Comparison of ENCODE assay signal across 8 mouse cellular contexts in genomic region chr1:52500314-52500981, GRCm38 (mm10). TPM values are rescaled to one million over a fixed set of nuclear protein-coding genes. Genes with fewer than 3 reads are reported as not detected.
DNase-seq lines count a peak whose midpoint lies in the region; ATAC-seq and TF ChIP-seq lines count a peak whose summit lies in the region.

Gene Nab1, minus strand, starts transcription at chr1:52500679.

- peak within 1 kb of the TSS; percentile 90 for H3K4me3 ChIP-seq in G1E (ENCODE audit: low read depth, low read length)

- H3K9me3 ChIP-seq in G1E (replicated peaks), result 0 out of 2 replicates have a peak, but pooled peaks cover 2% of the 10 kb centered on the region

- peak; percentile 59 for ATAC-seq in G1E (ENCODE audit: extremely low read depth, insufficient number of reproducible peaks, low FRiP score, poor library complexity, severe bottlenecking)
- ATAC-seq in frontal cortex, adult (ENCODE audit: low TSS enrichment), result peak; percentile 62
- peak; percentile 25 to 62; a peak in 3 of 4 replicates for ATAC-seq in hematopoietic stem cell, adult 5-6 weeks (replicated peaks in 1 of 2; ENCODE audit: insufficient read depth in 1 of 2, low FRiP score in 2 of 2, low TSS enrichment in 1 of 2, low read depth in 1 of 2, poor library complexity in 2 of 2, severe bottlenecking in 2 of 2)

- peaks cover under 1% of the 10 kb centered on the region for H3K36me3 ChIP-seq in G1E (replicated peaks)

- peak; percentile 80 for DNase-seq in G1E (ENCODE audit: low spot score)
- peak; percentile 81 to 92 for DNase-seq in cerebellum, adult 18-20 months
- peak; percentile 62 to 74 for DNase-seq in layer of hippocampus, postnatal 10 days (ENCODE audit: low spot score in 2 of 2)
- peak; percentile 84 for DNase-seq in lung, postnatal 10 days
- DNase-seq in ovary, postnatal 14 days (ENCODE audit: low spot score), result peak; percentile 48
- peak; percentile 58 to 73 for DNase-seq in thymus, postnatal 10 days (ENCODE audit: low spot score in 2 of 2)

- no peak for TF ChIP-seq CTCF in G1E (IDR thresholded peaks at IDR 0.05; ENCODE audit: low read depth, low read length)

- H3K4me1 ChIP-seq in G1E (ENCODE audit: insufficient read depth, low read depth, low read length), result peaks cover 50% of the 10 kb centered on the region

- no peaks in the 10 kb centered on the region; the same call in 1 of the 2 replicates for H3K27me3 ChIP-seq in G1E (ENCODE audit: insufficient read depth, low read length)

RNA-seq across cellular contexts. Expression of gene Nab1, which starts in this region (rescaled TPM):
- total RNA-seq in G1E (2014; fragmentation: Nextera tagmentation) (34.8 and 35.1 TPM in 2 replicates), G1E (2017) (13.0 and 17.5 TPM in 2 replicates)
- 11.5 and 13.4 TPM in 2 replicates for polyA plus RNA-seq in G1E (2012)
- 42.1 and 57.9 TPM in 2 replicates for total RNA-seq in hematopoietic stem cell, adult 5-6 weeks (2017)
- 10 to 100 TPM; 31.2 to 32.2 TPM for total RNA-seq in layer of hippocampus, postnatal 10 days (2021)

Comparison
In these comparisons a context has a peak if more than half of its experiments do, and no peak if none do; other contexts are left out.
1. Peak in every context shown above with its lines: DNase-seq, ATAC-seq and H3K4me3 ChIP-seq.